Mouse (Mus musculus) thymus, adult 2 months (tissue): Measurements from ENCODE around the gene Brms1. TPM values are rescaled to one million over a fixed set of nuclear protein-coding genes. Genes with fewer than 3 reads are reported as not detected.
A peak's percentile ranks its signal among the peaks of the same experiment; 100 is the strongest.
"Not testable (repeated sequence)": the region's sequence is repeated elsewhere in the genome, so short reads cannot be mapped to it uniquely, and the experiment has no call there.

Experiments
- DNase-seq: peaks from one replicate; pipeline ENCODE4 v3.0.0; 2021
- H3K27ac ChIP-seq: fragments of 200-500 bp; 2 replicates; pipeline ENCODE4 v1.5.1; 2012; ENCODE audit warnings: low read length, control low read depth; ENCODE audit not compliant: control insufficient read depth, insufficient read depth
- H3K27me3 ChIP-seq: fragments of 200-500 bp; 2 replicates; pipeline ENCODE4 v1.6.1; 2012; ENCODE audit warnings: mild to moderate bottlenecking, low read length, moderate library complexity, mixed read lengths; ENCODE audit not compliant: control insufficient read depth, insufficient read depth
- H3K36me3 ChIP-seq: fragments of 200-500 bp; 2 replicates; pipeline ENCODE4 v1.6.1; 2012; ENCODE audit warnings: mild to moderate bottlenecking, low read length, moderate library complexity; ENCODE audit not compliant: control insufficient read depth, insufficient read depth
- H3K4me1 ChIP-seq: fragments of 200-500 bp; replicated peaks from 2 replicates; pipeline ENCODE4 v1.6.1; 2012; ENCODE audit warnings: low read length; ENCODE audit not compliant: control insufficient read depth, insufficient read depth
- H3K4me3 ChIP-seq: fragments of 200-500 bp; 2 replicates; pipeline ENCODE4 v1.5.1; 2012; ENCODE audit warnings: mild to moderate bottlenecking, low read length, control low read depth, moderate library complexity; ENCODE audit not compliant: control insufficient read depth, insufficient read depth
- CTCF ChIP-seq: fragments of 200-500 bp; IDR thresholded peaks from 2 replicates; pipeline ENCODE4 v1.5.1; 2012; ENCODE audit warnings: mild to moderate bottlenecking, control low read depth, low read length, moderate library complexity, borderline replicate concordance; ENCODE audit not compliant: control insufficient read depth, poor library complexity, insufficient read depth; ENCODE audit errors: extremely low read depth
- POLR2A ChIP-seq: fragments of 200-500 bp; IDR thresholded peaks from 2 replicates; pipeline ENCODE4 v1.6.1; 2012; ENCODE audit warnings: mild to moderate bottlenecking, low read length, control low read depth, moderate library complexity; ENCODE audit not compliant: control insufficient read depth, poor library complexity, insufficient read depth; ENCODE audit errors: extremely low read depth
- WGBS: fragments of 180-500 bp; shearing (Covaris S2); methylation state at CpG from one replicate; pipeline ENCODE4 v1.1.7; 2018; 5-methylcytosine and 5-hydroxymethylcytosine counted together
- polyA plus RNA-seq: library from polyadenylated mRNA; depleted of rRNA; stranded (reverse); fragments of >200 nt; gene quantifications from 2 replicates; pipeline ENCODE4 v1.2.3, GENCODE M21; 2012; rRNA removed

The Brms1 gene
- 54.2 and 61.4 TPM in 2 replicates for polyA plus RNA-seq

DNA sequence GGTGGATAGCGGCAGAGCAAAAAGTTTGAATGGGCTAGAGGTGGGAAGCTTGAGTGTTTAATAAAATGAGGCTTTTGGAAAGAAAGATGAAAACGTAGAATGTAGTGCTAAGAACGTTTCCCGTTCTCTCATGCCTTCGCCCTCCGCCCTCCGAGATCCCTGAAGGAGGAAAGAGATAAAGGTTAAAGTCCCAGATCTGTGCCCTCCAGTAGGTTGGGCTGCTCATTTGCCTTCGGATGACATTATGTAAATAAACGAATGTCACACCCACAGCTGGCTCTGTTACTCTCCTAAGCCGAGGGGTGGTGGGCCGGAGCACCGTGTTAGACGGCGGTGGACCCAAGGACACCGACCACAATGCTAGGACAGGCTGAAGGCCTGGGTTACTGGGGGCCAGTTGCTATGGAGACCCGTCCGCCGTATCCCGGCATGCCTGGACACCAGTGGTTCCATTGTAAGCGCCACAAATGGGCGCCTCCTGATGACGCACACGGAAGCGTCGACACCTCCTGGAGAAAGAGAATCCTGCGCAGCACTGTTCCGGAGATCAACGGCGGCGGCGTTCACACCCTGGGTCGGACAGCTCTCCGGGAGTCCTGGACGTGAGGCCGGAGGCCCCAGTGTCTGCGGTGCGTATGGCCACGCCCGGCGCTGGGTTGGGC lies at the start of gene Brms1:
TSS of gene Brms1 (plus strand) at position 493 of the 662 bp plus-strand sequence.
- H3K36me3 ChIP-seq = no peaks in the 10 kb centered on the region; the same call in 1 of the 2 replicates
- TF ChIP-seq POLR2A (peak; percentile 48; the same call in 1 of the 2 replicates), CTCF (0 out of 2 replicates have a peak, but pooled peaks have one; percentile 36)
- WGBS = 5% methylated on average over 40 of the region's 40 CpGs
- H3K27ac ChIP-seq = no peak within 1 kb of the TSS
- DNase-seq = peak; percentile 82
- H3K27me3 ChIP-seq = no peaks in the 10 kb centered on the region
- H3K4me1 ChIP-seq = peaks cover 24% of the 10 kb centered on the region
- H3K4me3 ChIP-seq = peak within 1 kb of the TSS; percentile 81

- Histone ChIP-seq H3K27ac (no peak overlapping the region), H3K4me1 (no peaks in the 10 kb centered on the region; the same call in 1 of the 2 replicates), H3K36me3 (no peaks in the 10 kb centered on the region), H3K27me3 (no peaks in the 10 kb centered on the region; the same call in 1 of the 2 replicates), H3K4me3 (no peak overlapping the region)
- WGBS = 13% methylated on average over 8 of the region's 8 CpGs
- TF ChIP-seq CTCF = no peak
- TF ChIP-seq POLR2A = no peak
- DNase-seq = no peak
Observed at GRCm38 (mm10) chr19:4992371-4992770, 48.8 kb upstream of the Brms1 start.

GRCm38 (mm10) chr19:4992904-4993303 lies 48.2 kb upstream of the Brms1 start:
- H3K4me3 ChIP-seq = no peak overlapping the region
- WGBS = under 1% methylated on average over 9 of the region's 9 CpGs
- no peak overlapping the region for H3K27ac ChIP-seq
- no peaks in the 10 kb centered on the region for H3K36me3 ChIP-seq
- H3K27me3 ChIP-seq = no peaks in the 10 kb centered on the region; the same call in 1 of the 2 replicates
- no peak for DNase-seq
- H3K4me1 ChIP-seq = no peaks in the 10 kb centered on the region; the same call in 1 of the 2 replicates
- TF ChIP-seq CTCF (no peak), POLR2A (no peak)

DNA sequence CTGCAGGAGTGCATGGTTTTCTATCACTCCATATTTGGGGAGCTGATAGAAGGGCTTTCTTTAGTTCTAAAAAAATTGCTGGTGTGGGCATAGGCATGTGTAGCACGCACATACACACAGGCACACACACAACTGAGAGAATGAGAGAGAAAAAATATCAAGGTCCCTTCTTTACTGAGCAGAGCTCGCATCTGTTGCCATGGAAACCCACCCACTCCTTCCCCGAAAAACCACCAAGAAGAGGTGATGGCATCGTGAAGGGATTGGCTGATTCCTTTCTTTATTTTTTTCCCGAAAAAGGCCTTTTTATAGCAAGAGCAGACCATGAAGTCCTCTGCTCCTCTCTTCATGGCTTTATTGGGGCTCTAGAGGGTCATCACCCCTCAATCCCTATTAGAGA lies 47.1 kb upstream of the Brms1 start:
- TF ChIP-seq POLR2A = no peak
- no peak for TF ChIP-seq CTCF
- H3K36me3 ChIP-seq = no peaks in the 10 kb centered on the region
- H3K27me3 ChIP-seq = no peaks in the 10 kb centered on the region; the same call in 1 of the 2 replicates
- 25% methylated on average over 5 of the region's 5 CpGs for WGBS
- no peak overlapping the region for H3K4me3 ChIP-seq
- DNase-seq = no peak
- no peak overlapping the region for H3K27ac ChIP-seq
- no peaks in the 10 kb centered on the region; the same call in 1 of the 2 replicates for H3K4me1 ChIP-seq

DNA sequence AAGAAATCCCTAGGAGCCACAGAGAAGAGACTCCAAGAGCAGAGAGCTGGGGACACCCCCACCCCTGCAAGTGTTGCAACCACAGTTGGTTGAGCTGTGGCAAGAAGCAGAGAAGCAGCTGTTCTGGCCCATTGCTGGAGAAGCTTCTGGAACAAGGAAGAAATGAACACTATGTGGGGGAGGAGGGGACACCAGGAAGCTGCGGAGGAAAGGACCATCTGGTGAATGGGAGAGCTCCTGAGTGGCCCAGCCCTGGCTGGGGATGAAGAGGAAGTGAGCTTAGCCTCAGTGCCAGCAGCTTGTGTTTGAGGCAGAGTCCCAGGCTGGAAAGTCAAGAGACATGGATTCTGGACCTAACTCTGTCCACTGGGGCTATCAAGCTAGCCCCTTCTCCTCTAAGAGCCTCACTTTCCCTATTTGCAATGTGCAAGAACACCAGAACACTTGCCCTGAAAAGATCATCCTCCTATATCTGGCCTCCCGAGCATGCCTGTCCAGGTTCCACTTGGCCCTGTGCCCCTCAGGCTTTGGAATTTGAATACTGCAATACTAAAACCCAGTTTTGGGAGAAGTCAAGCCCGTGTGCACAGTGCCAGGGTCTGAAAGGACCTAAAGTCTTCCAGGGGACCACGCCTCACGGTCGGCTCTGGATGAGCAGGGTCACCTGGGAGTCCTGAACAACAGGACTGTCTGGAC lies 41.6 kb upstream of the Brms1 start:
- 65% methylated on average over 6 of the region's 6 CpGs for WGBS
- TF ChIP-seq POLR2A = no peak
- TF ChIP-seq CTCF = no peak
- no peak overlapping the region for H3K4me3 ChIP-seq
- peaks cover 9% of the 10 kb centered on the region for H3K4me1 ChIP-seq
- H3K27me3 ChIP-seq = no peaks in the 10 kb centered on the region
- no peaks in the 10 kb centered on the region for H3K36me3 ChIP-seq
- H3K27ac ChIP-seq = no peak overlapping the region
- DNase-seq = no peak

DNA sequence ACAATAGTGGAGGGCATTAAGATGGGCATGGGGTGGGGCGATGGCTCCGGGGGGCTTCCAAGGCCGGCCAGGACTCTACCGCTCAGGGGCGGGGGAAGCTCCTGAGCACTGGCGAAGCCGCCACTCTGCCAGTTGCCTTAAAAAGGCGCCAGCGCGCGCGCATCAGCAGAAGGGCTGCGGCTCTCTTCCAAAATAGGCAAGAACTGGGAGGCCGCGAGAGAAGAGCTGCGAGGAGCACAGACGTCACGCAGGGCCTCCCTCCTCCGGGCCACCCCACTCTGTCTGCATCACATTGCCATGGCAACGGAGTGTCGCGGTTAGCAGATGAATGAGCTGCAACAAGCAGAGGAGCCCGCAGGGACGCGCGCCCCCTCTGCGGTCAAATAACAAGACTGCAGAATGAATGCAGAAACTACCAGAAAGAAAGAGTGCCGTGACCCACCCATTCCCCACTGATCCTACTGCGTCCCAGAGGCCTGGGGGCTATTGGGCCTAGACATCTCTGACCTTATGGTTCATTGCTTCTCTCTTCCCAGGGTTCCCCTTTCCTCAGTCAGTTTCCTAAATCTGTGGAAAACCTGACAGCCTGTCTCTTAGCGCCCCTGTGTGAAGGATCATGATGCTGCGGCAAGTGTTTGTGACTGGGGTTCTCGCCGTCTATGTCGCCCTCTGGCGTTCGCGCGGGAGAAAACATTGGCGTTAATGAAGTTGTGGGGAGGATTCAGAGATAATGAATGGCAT lies 39.3 kb upstream of the Brms1 start:
- DNase-seq = peak; percentile 79
- H3K4me1 ChIP-seq = peaks cover 9% of the 10 kb centered on the region
- WGBS = 2% methylated on average over 39 of the region's 39 CpGs
- no peak overlapping the region for H3K4me3 ChIP-seq
- H3K27ac ChIP-seq = no peak overlapping the region
- TF ChIP-seq CTCF (peak; percentile 59; the same call in 1 of the 2 replicates), POLR2A (no peak)
- no peaks in the 10 kb centered on the region for H3K36me3 ChIP-seq
- no peaks in the 10 kb centered on the region for H3K27me3 ChIP-seq

DNA sequence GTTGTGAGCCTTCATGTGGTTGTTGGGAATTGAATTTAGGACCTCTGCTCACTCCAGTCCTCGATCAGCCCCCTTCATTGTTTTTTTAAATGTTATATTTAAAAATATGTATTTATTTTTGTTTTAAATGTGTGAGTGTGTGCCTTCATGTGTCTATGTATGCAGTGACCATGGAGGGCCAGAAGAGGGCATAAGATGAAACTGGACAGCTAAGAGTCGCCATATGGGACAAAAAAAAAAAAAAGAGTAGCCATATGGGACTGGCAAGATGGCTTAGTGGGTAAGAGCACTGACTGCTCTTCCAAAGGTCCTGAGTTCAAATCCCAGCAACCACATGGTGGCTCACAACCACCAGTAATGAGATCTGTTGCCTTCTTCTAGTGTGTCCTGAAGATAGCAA lies 37.5 kb upstream of the Brms1 start:
- H3K36me3 ChIP-seq, H3K27me3 ChIP-seq, DNase-seq, H3K4me3 ChIP-seq, H3K4me1 ChIP-seq, H3K27ac ChIP-seq: not testable (repeated sequence)
- WGBS = 45% methylated on average over 2 of the region's 2 CpGs
